Mouse (Mus musculus) CH12.LX (cell line): ENCODE data around the gene Ifna4. TPM values are rescaled to one million over a fixed set of nuclear protein-coding genes. Genes with fewer than 3 reads are reported as not detected.
"Not testable (repeated sequence)": the region's sequence is repeated elsewhere in the genome, so short reads cannot be mapped to it uniquely, and the experiment has no call there.

Experiments
- DNase-seq: peaks from one replicate; pipeline ENCODE4 v3.0.0-alpha.2; 2013; ENCODE audit errors: extremely low read depth
- H3K27ac ChIP-seq: 2 replicates; pipeline ENCODE4 v1.5.1; 2012; ENCODE audit warnings: low read depth, mild to moderate bottlenecking, control low read depth, moderate library complexity; ENCODE audit not compliant: insufficient read depth
- H3K27me3 ChIP-seq: replicated peaks from 2 replicates; pipeline ENCODE3; 2012; ENCODE audit warnings: inconsistent platforms
- H3K36me3 ChIP-seq, 2 experiments: replicated peaks in 1 of 2; 2 replicates each; pipeline versions ENCODE3 to v1.6.1; 2012; ENCODE audit warnings: inconsistent platforms in 1 of 2, low read length in 1 of 2, mild to moderate bottlenecking in 1 of 2, mixed read lengths in 1 of 2, moderate library complexity in 1 of 2; ENCODE audit not compliant: control insufficient read depth in 1 of 2, insufficient read depth in 1 of 2
- H3K4me1 ChIP-seq, 2 experiments: 2 replicates each; pipeline ENCODE4 v1.6.1; 2012; ENCODE audit warnings: inconsistent platforms in 1 of 2, moderate library complexity in 1 of 2; ENCODE audit not compliant: insufficient read depth in 2 of 2, control insufficient read depth in 1 of 2
- H3K4me2 ChIP-seq: 2 replicates; pipeline ENCODE4 v1.6.1; 2012; ENCODE audit warnings: low read depth, mild to moderate bottlenecking, control low read depth; ENCODE audit not compliant: poor library complexity, insufficient read depth, severe bottlenecking
- H3K4me3 ChIP-seq, 3 experiments: fragments of 150-350 bp in 1 of 3; sonication (generic) in 1 of 3; replicated peaks in 1 of 3; 2 replicates each; pipeline versions ENCODE3 to v1.5.1; 2011 to 2012; ENCODE audit warnings: low read depth in 2 of 3, low read length in 2 of 3, mild to moderate bottlenecking in 2 of 3, moderate library complexity in 2 of 3, control low read depth in 1 of 3, improper control_type of control experiment in 1 of 3, inconsistent platforms in 1 of 3, mixed read lengths in 1 of 3; ENCODE audit not compliant: poor library complexity in 1 of 3
- H3K79me2 ChIP-seq: replicated peaks from 2 replicates; pipeline ENCODE4 v1.6.1; 2012; ENCODE audit warnings: mild to moderate bottlenecking, moderate library complexity; ENCODE audit not compliant: control insufficient read depth, poor library complexity, insufficient read depth, severe bottlenecking; ENCODE audit errors: extremely low read depth
- H3K9ac ChIP-seq: 2 replicates; pipeline ENCODE4 v1.6.1; 2012; ENCODE audit warnings: low read depth, mild to moderate bottlenecking, control low read depth, moderate library complexity; ENCODE audit not compliant: insufficient read depth
- H3K9me3 ChIP-seq: replicated peaks from 2 replicates; pipeline ENCODE3; 2012; ENCODE audit warnings: low read length, inconsistent platforms, mixed read lengths
- CHD2 ChIP-seq: IDR thresholded peaks from 2 replicates; pipeline ENCODE4 v1.6.1; 2011; ENCODE audit warnings: low read length, improper control_type of control experiment
- EP300 ChIP-seq: IDR thresholded peaks from 2 replicates; pipeline ENCODE4 v1.6.1; 2011; ENCODE audit warnings: low read length, improper control_type of control experiment
- GABPA ChIP-seq: IDR thresholded peaks from 2 replicates; pipeline ENCODE4 v1.6.1; 2012; ENCODE audit warnings: low read depth, low read length, improper control_type of control experiment, inconsistent platforms; ENCODE audit not compliant: insufficient replicate concordance
- IRF4 ChIP-seq: IDR thresholded peaks from 2 replicates; pipeline ENCODE4 v1.6.1; 2014; ENCODE audit warnings: low read depth, mild to moderate bottlenecking, inconsistent platforms, low read length, improper control_type of control experiment
- dilution Hi-C: fragments of 300-500 bp; cut with MboI; formaldehyde crosslinking; loops from 2 replicates; pipeline ENCODE4 v1.14.3; 2020; ENCODE audit warnings: low sequenced_read_pairs; ENCODE audit not compliant: extremely low pct_unique_long_range_greater_than_20kb, extremely low pct_ligation_motif_present
- in situ Hi-C: fragments of 300-500 bp; cut with MboI; formaldehyde crosslinking; loops from 3 replicates; pipeline ENCODE4 v1.14.3; 2019; ENCODE audit warnings: low sequenced_read_pairs, low pct_ligation_motif_present, low pct_unique_long_range_greater_than_20kb, mixed read lengths
- polyA plus RNA-seq: library from polyadenylated mRNA; unstranded; fragments of >175 nt; gene quantifications from 2 replicates; pipeline ENCODE4 v1.2.1, GENCODE M21; 2012; ENCODE audit warnings: low read depth; ENCODE audit not compliant: insufficient read length
- total RNA-seq, 2 experiments: library from RNA; depleted of rRNA; stranded (reverse); fragments of 300-350 nt in 1 of 2; fragments of >200 nt in 1 of 2; gene quantifications; 2 replicates each; pipeline ENCODE4 v1.2.3; 2012 to 2014

Gene Ifna4
- total RNA-seq (2012; rRNA removed) (not detected in 2 replicates), total RNA-seq (2014; rRNA removed) (not detected in 2 replicates), polyA plus RNA-seq (not detected in 2 replicates)

- Histone ChIP-seq H3K27me3 (peaks cover 59% of the 10 kb centered on the region), H3K4me3 (no peak within 1 kb of the TSS), H3K4me2 (no peak within 1 kb of the TSS), H3K36me3 (no peaks in the 10 kb centered on the region), H3K9ac (no peak within 1 kb of the TSS), H3K27ac (no peak within 1 kb of the TSS), H3K4me1 (peaks cover 5 to 10% of the 10 kb centered on the region in 2 experiments; a peak in 3 of 4 replicates), H3K79me2 (no peaks in the 10 kb centered on the region), H3K9me3 (no peaks in the 10 kb centered on the region)
- dilution Hi-C loops, result no loop called here
- DNase-seq, result no peak
- TF ChIP-seq IRF4 (peak; percentile 63), GABPA (no peak), CHD2 (peak; percentile 62; the same call in 1 of the 2 replicates), EP300 (0 out of 2 replicates have a peak, but pooled peaks have one; percentile 24)
- in situ Hi-C loops, result no loop called here
These were observed at the start of gene Ifna4 for GRCm38 (mm10) chr4:88841438-88841911. Ifna4 (plus strand) TSS chr4:88841861.

DNA sequence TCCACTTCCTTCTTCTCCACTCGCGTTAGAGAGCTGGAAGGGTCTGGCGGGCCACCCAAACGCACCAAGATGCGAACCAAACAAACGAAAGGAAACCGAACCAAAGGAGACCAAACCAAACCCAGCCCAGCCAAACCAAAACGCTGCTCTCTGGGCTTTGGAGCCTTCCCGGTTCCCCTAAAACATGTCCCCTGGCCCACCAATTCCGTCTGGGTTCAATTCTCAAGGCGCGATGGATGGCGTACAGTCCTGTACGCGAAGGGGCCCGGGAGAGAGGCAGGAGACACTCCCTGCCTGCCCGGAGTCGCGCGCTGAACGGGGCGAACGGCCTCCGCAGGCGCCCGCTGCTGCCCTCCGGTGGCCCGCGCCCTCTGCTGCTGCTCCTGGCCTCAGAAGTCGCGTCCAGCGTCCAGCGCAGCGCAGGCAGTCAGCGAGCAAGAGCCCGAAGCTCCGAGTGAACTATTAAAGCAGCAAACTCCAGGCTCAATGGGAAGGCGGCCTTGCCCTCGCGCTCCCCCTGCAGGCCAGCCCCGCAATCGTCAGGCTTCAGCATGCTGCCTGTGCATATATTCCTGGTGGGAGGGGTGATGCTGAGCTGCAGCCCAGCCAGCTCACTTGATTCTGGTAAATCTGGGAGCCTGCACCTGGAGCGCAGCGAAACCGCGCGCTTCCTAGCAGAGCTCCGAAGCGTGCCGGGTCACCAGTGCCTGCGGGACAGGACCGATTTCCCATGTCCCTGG is 47.6 kb upstream of the Ifna4 start, which contains the start of gene Gm13275:
Gene Gm13275 (plus strand): TSS at position 552 of the 740 bp plus-strand sequence.
- H3K27ac ChIP-seq, dilution Hi-C loops, H3K9me3 ChIP-seq, H3K27me3 ChIP-seq, DNase-seq, in situ Hi-C loops, H3K79me2 ChIP-seq, H3K9ac ChIP-seq, H3K4me2 ChIP-seq, H3K36me3 ChIP-seq, H3K4me1 ChIP-seq, H3K4me3 ChIP-seq: not testable (repeated sequence)

DNA sequence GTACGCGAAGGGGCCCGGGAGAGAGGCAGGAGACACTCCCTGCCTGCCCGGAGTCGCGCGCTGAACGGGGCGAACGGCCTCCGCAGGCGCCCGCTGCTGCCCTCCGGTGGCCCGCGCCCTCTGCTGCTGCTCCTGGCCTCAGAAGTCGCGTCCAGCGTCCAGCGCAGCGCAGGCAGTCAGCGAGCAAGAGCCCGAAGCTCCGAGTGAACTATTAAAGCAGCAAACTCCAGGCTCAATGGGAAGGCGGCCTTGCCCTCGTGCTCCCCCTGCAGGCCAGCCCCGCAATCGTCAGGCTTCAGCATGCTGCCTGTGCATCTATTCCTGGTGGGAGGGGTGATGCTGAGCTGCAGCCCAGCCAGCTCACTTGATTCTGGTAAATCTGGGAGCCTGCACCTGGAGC is 44.6 kb upstream of the Ifna4 start, which contains the start of gene Gm13279:
Gene Gm13279 (plus strand): TSS at position 301 of the 400 bp plus-strand sequence.
- H3K27me3 ChIP-seq, H3K36me3 ChIP-seq, H3K9ac ChIP-seq, dilution Hi-C loops, H3K9me3 ChIP-seq, H3K4me3 ChIP-seq, DNase-seq, H3K4me1 ChIP-seq, H3K4me2 ChIP-seq, in situ Hi-C loops, H3K79me2 ChIP-seq, H3K27ac ChIP-seq: not testable (repeated sequence)

DNA sequence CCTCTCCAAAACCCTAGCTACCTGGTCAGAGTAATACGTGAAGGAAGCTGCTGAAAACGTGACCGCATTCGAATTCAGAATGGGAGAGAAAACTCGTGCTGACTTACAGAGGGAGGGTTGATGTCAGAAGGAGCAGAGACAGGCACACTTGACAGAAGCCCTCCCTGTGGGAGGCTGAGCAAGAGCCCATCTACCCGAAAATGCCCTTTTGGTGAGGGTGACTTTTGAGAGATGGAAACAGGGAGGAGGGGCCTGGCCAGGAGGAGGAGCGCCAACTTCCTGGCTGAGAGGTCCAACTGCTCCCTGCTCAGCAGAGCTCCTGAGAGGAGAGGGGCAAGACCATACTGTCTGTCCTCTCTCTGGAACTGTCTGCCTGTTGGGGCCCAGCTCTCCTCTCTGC is 42.3 kb upstream of the Ifna4 start, which contains the start of gene Gm13285:
Gene Gm13285 (plus strand): TSS at position 301 of the 400 bp plus-strand sequence.
- H3K9ac ChIP-seq, DNase-seq, H3K36me3 ChIP-seq, H3K4me3 ChIP-seq, H3K4me2 ChIP-seq, H3K27ac ChIP-seq, in situ Hi-C loops, H3K9me3 ChIP-seq, H3K79me2 ChIP-seq, H3K27me3 ChIP-seq, dilution Hi-C loops, H3K4me1 ChIP-seq: not testable (repeated sequence)

- H3K4me3 ChIP-seq, H3K9me3 ChIP-seq, DNase-seq, dilution Hi-C loops, H3K36me3 ChIP-seq, in situ Hi-C loops, H3K79me2 ChIP-seq, H3K9ac ChIP-seq, H3K4me1 ChIP-seq, H3K27ac ChIP-seq: not testable (repeated sequence)
- H3K27me3 ChIP-seq, result peaks cover 11% of the 10 kb centered on the region
- peak within 1 kb of the TSS; percentile 32; the same call in 1 of the 2 replicates for H3K4me2 ChIP-seq
These were observed 38.7 kb upstream of the Ifna4 start, which contains the start of gene Gm13287 for GRCm38 (mm10) chr4:88802954-88803353. Gm13287 (plus strand) TSS chr4:88803254.
